Mouse (Mus musculus): Measurements from ENCODE around the gene Iah1.

Iah1 gene

DNA sequence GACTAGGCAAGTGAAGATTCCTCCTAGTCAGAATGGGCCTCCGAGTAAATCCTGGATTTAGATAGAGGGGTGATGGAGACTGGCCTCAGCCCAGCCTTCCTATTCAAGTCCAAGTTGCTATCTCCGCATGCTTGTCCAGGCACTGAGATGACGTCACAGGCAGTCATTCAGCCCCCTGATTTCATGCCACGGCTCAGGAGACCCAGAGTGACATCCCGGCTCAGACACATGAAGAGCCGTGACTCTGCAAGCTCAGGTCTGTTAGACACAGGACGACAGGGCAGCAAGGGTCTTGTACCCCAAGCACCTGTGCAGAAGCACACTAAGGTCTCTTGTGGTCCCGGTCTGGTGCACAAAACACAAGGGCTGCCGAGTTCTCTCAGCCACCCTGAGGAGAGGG is 6.7 kb downstream of the Iah1 start:
- no peak for TF ChIP-seq POU5F1 (IDR thresholded peaks at IDR 0.05; ENCODE audit: borderline replicate concordance, low read length)
- TF ChIP-seq NANOG (IDR thresholded peaks at IDR 0.05; ENCODE audit: borderline replicate concordance, low read length) = no peak
- no peak for TF ChIP-seq CTCF (conservative IDR thresholded peaks at IDR 0.05; ENCODE audit: low read length)
- no peak overlapping the region for H3K4me3 ChIP-seq (replicated peaks; ENCODE audit: low read length)
- H3K4me1 ChIP-seq (replicated peaks; ENCODE audit: low read depth, low read length) = peaks cover 12% of the 10 kb centered on the region
- no peaks in the 10 kb centered on the region for H3K27me3 ChIP-seq (ENCODE audit: insufficient read depth, low read length)
- peaks cover 92% of the 10 kb centered on the region for H3K36me3 ChIP-seq (ENCODE audit: insufficient read depth, low read length)
- H3K9me3 ChIP-seq (ENCODE audit: low read length) = no peaks in the 10 kb centered on the region

DNA sequence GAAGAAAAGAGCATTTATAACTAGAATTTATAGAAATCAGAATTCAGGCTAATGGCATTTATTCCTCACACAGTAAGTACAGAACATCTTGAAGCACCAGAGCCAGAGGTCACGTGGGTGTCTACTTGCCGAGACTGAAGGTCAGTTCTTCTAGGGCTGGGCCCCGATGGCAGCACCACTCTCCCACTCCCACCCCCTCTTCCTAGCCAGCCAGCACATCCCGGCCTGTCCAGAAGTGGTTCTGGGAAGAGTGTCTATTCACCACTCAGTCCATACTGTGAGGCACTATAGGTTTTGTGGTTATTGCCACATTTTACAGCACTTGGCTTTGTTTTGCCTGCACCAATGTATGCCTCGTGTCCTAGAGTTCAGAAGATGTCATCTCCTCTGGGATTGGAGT is 7.9 kb downstream of the Iah1 start:
- H3K36me3 ChIP-seq (ENCODE audit: insufficient read depth, low read length) = peaks cover 95% of the 10 kb centered on the region
- no peaks in the 10 kb centered on the region for H3K9me3 ChIP-seq (ENCODE audit: low read length)
- peaks cover 9% of the 10 kb centered on the region for H3K4me1 ChIP-seq (replicated peaks; ENCODE audit: low read depth, low read length)
- no peak overlapping the region for H3K4me3 ChIP-seq (replicated peaks; ENCODE audit: low read length)
- TF ChIP-seq CTCF (conservative IDR thresholded peaks at IDR 0.05; ENCODE audit: low read length) (no peak), POU5F1 (IDR thresholded peaks at IDR 0.05; ENCODE audit: borderline replicate concordance, low read length) (no peak), NANOG (IDR thresholded peaks at IDR 0.05; ENCODE audit: borderline replicate concordance, low read length) (no peak)
- no peaks in the 10 kb centered on the region for H3K27me3 ChIP-seq (ENCODE audit: insufficient read depth, low read length)

DNA sequence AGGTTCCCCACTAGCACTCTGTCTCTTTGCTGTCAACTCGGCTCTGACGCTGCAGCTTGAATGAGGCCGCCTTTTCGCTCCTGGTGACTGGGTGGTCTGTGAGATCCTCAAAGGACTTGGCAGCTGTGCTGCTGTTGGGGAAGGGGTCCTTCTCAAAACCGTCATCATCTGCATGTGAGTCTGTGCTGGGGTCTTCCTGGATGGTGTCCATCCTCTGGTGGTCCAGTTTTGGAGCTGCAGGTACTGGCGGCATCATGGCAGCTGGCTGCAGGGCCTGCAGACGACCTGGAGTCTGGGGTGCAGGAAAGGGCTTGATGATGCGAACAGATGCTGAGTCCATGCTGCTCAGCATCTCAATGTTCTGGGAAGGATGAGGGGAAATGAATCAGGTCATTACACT is 9.1 kb downstream of the Iah1 start:
- H3K4me3 ChIP-seq (replicated peaks; ENCODE audit: low read length) = no peak overlapping the region
- H3K9me3 ChIP-seq (ENCODE audit: low read length) = no peaks in the 10 kb centered on the region
- peaks cover 95% of the 10 kb centered on the region for H3K36me3 ChIP-seq (ENCODE audit: insufficient read depth, low read length)
- H3K27me3 ChIP-seq (ENCODE audit: insufficient read depth, low read length) = no peaks in the 10 kb centered on the region
- no peak for TF ChIP-seq CTCF (conservative IDR thresholded peaks at IDR 0.05; ENCODE audit: low read length)
- TF ChIP-seq NANOG (IDR thresholded peaks at IDR 0.05; ENCODE audit: borderline replicate concordance, low read length) = no peak
- no peak for TF ChIP-seq POU5F1 (IDR thresholded peaks at IDR 0.05; ENCODE audit: borderline replicate concordance, low read length)
- peaks cover 9% of the 10 kb centered on the region for H3K4me1 ChIP-seq (replicated peaks; ENCODE audit: low read depth, low read length)

DNA sequence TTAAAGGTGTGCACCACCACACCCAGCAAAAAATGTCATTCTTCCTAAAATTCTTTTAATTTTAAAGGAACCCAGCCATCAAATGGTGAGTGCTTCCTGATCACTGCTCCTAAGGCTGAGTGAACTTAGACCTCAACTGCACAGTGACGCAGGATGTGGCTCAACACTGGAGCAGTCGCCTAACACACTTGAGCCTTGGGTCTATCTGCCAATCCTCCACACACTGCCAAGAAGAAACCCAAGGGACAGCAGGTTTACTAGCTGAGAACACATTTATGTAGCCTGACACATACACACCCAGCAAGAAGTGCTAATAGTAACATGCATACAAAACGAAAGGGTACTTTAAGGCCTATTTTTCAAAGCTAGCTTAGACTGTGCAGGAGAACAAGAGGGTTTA is 10.1 kb downstream of the Iah1 start:
- no peaks in the 10 kb centered on the region for H3K9me3 ChIP-seq (ENCODE audit: low read length)
- no peaks in the 10 kb centered on the region for H3K27me3 ChIP-seq (ENCODE audit: insufficient read depth, low read length)
- H3K36me3 ChIP-seq (ENCODE audit: insufficient read depth, low read length) = peaks cover 95% of the 10 kb centered on the region
- TF ChIP-seq CTCF (conservative IDR thresholded peaks at IDR 0.05; ENCODE audit: low read length) (no peak), NANOG (IDR thresholded peaks at IDR 0.05; ENCODE audit: borderline replicate concordance, low read length) (no peak), POU5F1 (IDR thresholded peaks at IDR 0.05; ENCODE audit: borderline replicate concordance, low read length) (no peak)
- no peak overlapping the region for H3K4me3 ChIP-seq (replicated peaks; ENCODE audit: low read length)
- peaks cover 11% of the 10 kb centered on the region for H3K4me1 ChIP-seq (replicated peaks; ENCODE audit: low read depth, low read length)

DNA sequence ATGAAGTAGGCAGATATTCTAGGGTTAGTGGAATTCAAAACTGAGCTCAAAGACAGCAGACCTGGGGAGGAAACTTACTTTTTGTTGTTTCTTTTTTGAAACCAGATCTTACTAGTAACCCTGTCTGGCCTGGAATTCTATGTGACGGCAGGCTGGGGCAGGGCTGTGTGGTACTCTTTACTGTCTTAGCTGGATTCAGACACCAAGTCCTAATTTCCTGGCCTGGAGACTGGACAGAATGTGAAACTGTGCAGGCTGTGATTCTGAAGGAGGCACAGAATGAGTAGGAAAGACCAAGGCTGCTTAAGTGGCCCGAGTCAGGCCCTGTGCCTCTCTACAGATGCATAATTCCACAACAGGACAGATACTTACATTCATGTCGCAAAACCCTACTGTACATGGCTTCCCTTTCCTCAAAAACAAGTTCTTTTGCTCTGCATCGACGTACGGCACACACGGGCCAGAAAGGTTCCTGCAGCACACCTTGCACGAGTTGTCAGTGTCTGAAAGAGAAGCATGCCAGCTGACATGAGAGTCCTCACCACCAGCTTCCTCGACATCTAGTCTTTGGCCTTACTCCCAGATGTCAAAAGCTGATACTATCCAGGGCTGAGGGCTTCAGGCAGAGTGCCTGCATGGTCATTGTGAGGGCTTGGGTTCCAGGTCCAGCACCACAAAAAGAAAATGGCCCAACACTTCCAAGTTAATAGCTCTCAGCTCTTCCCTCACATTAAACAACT is 13.6 kb downstream of the Iah1 start:
- H3K4me1 ChIP-seq (replicated peaks; ENCODE audit: low read depth, low read length) = peaks cover 18% of the 10 kb centered on the region
- no peak for TF ChIP-seq POU5F1 (IDR thresholded peaks at IDR 0.05; ENCODE audit: borderline replicate concordance, low read length)
- no peak for TF ChIP-seq NANOG (IDR thresholded peaks at IDR 0.05; ENCODE audit: borderline replicate concordance, low read length)
- TF ChIP-seq CTCF (conservative IDR thresholded peaks at IDR 0.05; ENCODE audit: low read length) = no peak
- no peak overlapping the region for H3K4me3 ChIP-seq (replicated peaks; ENCODE audit: low read length)
- peaks cover 97% of the 10 kb centered on the region for H3K36me3 ChIP-seq (ENCODE audit: insufficient read depth, low read length)
- H3K9me3 ChIP-seq (ENCODE audit: low read length) = no peaks in the 10 kb centered on the region
- no peaks in the 10 kb centered on the region for H3K27me3 ChIP-seq (ENCODE audit: insufficient read depth, low read length)

DNA sequence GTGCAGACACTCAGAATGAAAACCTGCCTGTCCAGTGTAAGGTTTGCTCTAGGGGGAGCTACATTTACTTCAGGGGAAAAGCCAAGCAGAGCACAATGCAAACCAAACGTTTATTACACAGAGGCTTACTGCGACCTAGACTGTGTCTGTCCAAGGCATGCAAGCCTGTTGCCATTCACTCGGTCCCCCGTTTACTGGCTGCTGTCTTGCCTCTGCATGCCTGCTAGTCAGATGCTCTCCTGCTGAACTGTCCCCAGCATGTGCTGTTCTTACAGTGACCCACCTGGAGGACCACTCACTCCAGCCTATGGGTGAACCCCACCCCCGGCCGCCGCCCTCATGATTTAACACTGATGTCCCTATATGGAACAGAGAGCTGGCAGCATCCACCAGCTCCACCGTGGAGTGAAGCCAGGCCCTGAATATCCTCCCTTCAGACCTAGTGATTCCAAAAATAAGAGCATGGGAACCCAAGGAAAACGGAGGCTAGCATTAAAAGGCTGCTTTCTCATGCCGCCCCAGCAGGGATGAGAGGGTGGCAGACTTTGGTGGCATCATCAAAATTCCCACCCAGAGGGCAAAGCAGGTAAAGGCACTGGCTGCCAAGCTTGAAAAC is 14.9 kb downstream of the Iah1 start:
- peaks cover 15% of the 10 kb centered on the region for H3K4me1 ChIP-seq (replicated peaks; ENCODE audit: low read depth, low read length)

DNA sequence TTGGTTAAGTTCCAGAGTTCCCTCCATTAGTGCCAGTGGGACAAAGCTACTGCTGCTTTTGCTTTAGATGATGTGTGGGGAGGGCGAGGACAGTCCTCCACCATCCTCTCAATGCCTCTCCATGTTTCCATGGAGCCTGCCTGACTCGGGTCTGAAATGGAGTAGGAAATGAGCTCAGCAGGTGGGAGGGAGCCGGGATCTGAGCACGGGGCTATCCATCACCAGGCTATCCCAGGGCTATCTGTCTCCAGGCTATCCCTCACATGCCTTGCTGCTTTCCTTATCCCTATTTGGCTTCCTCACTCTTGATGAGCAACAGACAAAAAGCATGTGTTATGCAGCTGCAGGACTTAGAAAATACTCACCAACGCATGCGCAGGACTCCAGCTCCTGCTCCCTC is 15.5 kb downstream of the Iah1 start:
- TF ChIP-seq CTCF (conservative IDR thresholded peaks at IDR 0.05; ENCODE audit: low read length) = no peak
- Histone ChIP-seq H3K9me3 (ENCODE audit: low read length) (no peaks in the 10 kb centered on the region), H3K36me3 (ENCODE audit: insufficient read depth, low read length) (peaks cover 92% of the 10 kb centered on the region), H3K4me1 (replicated peaks; ENCODE audit: low read depth, low read length) (peaks cover 15% of the 10 kb centered on the region), H3K27me3 (ENCODE audit: insufficient read depth, low read length) (no peaks in the 10 kb centered on the region), H3K4me3 (replicated peaks; ENCODE audit: low read length) (no peak overlapping the region)

More for the DNA sequence above, 14.9 kb downstream of the Iah1 start:
- Histone ChIP-seq H3K9me3 (ENCODE audit: low read length) (no peaks in the 10 kb centered on the region), H3K27me3 (ENCODE audit: insufficient read depth, low read length) (no peaks in the 10 kb centered on the region), H3K4me3 (replicated peaks; ENCODE audit: low read length) (no peak overlapping the region), H3K36me3 (ENCODE audit: insufficient read depth, low read length) (peaks cover 92% of the 10 kb centered on the region)
- TF ChIP-seq NANOG (IDR thresholded peaks at IDR 0.05; ENCODE audit: borderline replicate concordance, low read length) (no peak), CTCF (conservative IDR thresholded peaks at IDR 0.05; ENCODE audit: low read length) (no peak), POU5F1 (IDR thresholded peaks at IDR 0.05; ENCODE audit: borderline replicate concordance, low read length) (no peak)

DNA sequence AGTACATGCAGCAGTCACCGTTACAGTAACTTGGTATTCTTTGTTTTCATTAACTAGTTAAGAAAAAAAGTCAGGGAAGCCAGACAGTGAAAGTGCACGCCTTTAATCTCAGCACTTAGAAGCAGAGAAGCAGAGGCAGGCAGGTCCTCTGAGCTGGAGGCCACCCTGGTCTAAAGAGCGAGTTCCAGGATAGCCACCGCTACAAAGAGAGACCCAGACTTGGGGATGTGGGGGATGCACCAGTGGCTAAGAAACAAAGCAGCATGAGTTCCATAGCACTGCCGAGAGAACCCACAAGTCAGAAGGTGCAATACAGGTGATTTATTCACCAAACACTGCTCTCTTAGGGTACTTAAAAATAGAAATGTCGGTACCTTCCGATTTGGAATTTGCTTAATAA is 16.8 kb downstream of the Iah1 start:
- Histone ChIP-seq H3K36me3 (ENCODE audit: insufficient read depth, low read length) (peaks cover 86% of the 10 kb centered on the region), H3K4me1 (replicated peaks; ENCODE audit: low read depth, low read length) (peaks cover 15% of the 10 kb centered on the region), H3K4me3 (replicated peaks; ENCODE audit: low read length) (no peak overlapping the region), H3K27me3 (ENCODE audit: insufficient read depth, low read length) (no peaks in the 10 kb centered on the region), H3K9me3 (ENCODE audit: low read length) (no peaks in the 10 kb centered on the region)
- TF ChIP-seq CTCF (conservative IDR thresholded peaks at IDR 0.05; ENCODE audit: low read length) (no peak), NANOG (IDR thresholded peaks at IDR 0.05; ENCODE audit: borderline replicate concordance, low read length) (no peak), POU5F1 (IDR thresholded peaks at IDR 0.05; ENCODE audit: borderline replicate concordance, low read length) (no peak)
